Mouse (Mus musculus): ENCODE data around the gene Resp18.
"Not testable (repeated sequence)": the region's sequence is repeated elsewhere in the genome, so short reads cannot be mapped to it uniquely, and the experiment has no call there.

The Resp18 gene

DNA sequence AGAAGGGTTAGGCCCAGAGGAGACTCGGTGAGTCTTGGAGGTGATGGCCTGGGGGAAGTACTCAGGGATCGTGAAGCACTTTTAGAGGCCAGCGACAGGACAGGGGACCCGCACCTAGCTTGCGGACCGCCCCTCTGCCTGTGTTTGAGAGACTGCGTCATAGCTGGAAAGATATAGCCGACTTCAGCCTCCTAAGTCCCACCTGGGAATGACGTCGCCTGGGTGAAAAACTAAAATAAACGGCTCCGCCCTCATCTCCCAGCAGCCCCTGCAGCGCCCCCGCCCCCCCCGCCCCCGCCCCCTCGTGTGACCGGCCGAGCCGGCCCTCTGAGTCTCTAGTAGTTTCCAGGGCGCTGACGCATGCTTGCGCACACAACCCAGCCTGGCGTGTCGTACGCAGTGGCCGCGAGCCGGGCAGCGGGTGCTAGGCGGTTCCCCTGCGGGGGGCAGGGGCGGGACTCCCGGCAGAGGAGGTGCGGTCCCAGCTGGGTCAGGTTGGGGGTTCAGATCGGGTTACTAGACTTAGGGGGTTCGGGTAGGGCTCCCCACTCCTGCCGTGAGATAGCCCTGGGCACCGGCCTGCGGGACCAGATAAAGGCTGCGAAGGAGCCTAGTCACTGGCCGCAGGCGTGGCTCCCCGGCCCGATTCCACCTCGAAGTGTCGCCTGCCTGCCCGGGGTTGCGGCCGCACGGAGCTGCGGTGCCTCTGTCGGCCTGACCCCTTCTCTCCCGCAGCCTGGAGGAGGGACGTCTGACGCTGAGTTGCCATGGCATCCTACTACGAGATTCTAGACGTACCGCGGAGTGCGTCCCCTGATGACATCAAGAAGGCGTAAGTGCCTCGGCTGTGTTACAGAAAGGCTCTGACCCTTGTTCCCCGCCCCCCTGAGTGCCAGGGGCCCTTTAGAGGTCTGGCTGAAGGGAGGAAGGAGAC, 41.8 kb downstream of the Resp18 start, which contains the start of gene Dnajb2:
TSS of gene Dnajb2 (plus strand) at position 290 of the 934 bp plus-strand sequence.
- peak; percentile 74 for DNase-seq (ENCODE audit: low spot score)

DNA sequence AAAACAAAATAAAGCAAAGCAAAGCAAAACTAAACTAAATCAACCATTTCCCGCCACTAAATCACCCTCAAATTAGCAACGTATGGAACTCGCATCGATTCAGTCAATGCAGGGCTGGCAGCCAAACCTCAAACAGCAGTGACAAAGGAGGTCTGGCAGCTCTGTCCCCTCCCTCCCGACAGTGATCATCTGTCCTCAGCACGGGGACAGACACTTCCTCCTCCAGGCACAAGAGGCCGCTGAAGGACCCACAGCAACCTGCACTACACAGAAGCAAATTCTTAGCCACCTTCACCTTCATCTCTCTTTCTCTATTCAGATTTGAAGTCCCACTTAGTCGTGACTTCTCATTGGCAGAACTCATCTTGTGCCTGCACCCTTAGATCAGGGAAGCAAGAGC, 43.6 kb downstream of the Resp18 start:
- peak; percentile 80 for DNase-seq (ENCODE audit: low spot score)

DNA sequence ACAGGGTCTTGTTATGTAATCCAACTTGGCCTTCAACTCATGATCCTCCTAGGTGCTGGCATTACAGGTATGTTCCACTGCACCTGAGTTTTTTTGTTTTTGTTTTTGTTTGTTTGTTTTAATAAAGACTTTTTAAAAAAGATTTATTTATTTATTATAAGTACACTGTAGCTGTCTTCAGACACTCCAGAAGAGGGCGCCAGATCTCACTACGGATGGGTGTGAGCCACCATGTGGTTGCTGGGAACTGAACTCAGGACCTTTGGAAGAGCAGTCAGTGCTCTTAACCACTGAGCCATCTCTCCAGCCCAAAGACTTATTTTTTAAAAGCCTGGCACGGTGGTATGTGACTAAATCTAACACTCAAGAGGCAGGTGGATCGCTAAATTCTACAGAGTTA, 45.7 kb downstream of the Resp18 start:
- not testable (repeated sequence) for DNase-seq (ENCODE audit: low spot score)

DNA sequence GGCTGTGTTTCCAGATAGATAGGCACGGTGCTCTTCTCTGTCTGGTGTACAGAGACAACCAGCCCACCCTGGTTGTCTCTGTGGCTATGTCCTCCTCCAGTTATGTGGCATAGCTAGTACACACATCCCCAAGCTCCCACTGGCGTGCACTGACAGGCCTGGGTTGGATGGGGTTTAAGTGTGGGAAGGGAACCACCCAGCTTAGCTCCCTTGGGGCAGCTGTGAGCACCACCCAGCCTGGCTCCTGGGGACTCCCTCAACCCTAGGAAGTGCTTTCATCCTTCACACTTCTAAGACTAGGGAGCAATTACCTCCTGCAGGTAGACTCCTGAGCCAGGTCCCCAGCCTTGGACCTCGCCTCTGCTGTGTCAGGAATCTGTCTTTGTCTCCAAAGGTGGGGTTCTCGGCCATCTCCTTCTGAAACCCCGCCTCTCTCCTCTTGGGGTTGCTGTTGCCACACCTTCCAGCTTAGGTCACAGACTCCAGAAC, 46.5 kb downstream of the Resp18 start, which contains the start of gene A630095N17Rik:
TSS of gene A630095N17Rik (minus strand) at position 439 of the 489 bp plus-strand sequence.
- no peak for DNase-seq (ENCODE audit: low spot score)

DNA sequence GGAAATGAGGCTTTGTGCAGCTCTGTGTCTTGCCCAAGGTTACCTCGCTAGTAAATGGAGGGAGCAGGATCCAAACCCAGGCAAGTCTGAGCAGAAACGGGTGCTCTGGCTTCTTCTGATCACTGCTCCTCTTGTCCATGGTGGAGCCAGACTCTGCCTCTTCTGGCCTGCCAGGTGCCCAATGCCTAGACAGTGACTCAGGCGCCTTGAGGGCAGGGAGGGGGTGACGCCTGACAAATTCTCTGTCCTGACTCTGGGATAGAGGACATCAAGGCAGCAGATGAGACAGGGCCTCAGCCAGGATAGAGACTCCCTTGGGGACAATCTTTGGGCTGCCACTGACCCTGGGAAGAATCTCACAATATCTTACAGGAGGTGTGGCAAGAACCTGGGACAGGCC, 47.0 kb downstream of the Resp18 start:
- DNase-seq (ENCODE audit: low spot score), result no peak

DNA sequence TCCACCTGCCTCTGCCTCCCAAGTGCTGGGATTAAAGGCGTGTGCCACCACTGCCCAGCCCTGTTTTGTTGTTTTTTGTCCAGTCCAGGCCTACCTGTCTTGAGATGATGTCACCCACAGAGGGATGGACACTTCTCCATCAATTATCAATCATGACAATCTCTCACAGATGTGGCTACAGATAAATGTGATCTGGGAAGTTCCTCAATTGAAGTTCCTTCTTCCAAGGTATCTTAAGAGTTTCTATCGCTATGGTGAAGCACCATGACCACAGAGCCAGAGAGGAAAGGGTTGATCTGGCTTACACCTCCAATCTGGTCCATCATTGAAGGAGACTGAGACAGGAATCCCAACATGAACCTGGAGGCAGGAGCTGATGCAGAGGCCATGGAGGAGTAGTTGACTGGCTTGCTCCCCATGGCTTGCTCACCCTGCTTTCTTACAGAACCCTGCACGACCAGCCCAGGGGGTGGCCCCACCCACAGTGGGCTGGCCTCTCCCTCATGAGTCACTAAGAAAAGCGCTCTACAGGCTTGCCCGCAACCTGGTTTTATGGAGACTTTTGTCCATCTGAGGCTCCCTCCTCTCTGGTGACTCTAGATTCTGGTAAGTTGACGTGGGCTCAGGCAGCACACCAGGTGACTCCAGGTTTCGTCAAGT, 47.8 kb downstream of the Resp18 start:
- no peak for DNase-seq (ENCODE audit: low spot score)

DNA sequence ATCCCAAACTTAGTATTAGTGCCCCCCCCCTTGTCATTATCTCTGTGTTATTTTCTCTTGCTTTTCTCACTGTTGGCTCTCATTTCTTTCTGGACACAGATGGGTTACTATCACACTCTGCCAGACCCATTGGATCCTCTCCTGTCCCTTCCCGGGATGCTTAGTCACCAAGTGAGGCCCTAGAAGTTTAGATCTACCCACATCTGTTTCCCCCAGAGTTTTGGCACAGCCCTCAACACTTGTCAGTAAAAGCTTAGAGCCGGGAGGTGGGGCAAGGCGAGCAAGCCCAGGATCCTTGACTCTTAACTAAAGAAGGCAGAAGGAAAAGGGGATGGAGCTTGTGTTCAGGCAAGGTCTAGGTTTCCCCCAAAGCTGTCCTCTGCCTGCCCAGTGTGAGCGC, 49.1 kb downstream of the Resp18 start:
- no peak for DNase-seq (ENCODE audit: low spot score)

DNA sequence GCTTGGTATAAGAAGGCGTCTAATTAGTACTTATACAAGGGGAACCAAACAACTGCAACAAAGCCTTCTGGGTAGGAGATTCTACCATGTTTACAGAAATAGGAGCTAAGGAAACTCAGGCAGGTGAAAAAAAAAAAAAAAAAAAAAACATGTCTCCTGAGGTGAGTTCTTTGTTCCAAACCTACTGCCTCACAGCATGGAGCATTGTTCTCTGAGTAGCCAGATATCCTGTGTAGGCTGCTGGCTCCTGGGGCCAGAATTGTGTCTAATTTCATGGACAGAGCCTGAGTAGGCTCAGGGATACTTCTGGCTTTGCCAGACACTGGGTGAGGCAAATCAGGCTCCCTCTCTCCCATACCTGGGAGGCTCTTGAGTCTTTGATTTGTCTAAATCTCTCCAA, 50.6 kb downstream of the Resp18 start:
- DNase-seq (ENCODE audit: low spot score), result no peak

DNA sequence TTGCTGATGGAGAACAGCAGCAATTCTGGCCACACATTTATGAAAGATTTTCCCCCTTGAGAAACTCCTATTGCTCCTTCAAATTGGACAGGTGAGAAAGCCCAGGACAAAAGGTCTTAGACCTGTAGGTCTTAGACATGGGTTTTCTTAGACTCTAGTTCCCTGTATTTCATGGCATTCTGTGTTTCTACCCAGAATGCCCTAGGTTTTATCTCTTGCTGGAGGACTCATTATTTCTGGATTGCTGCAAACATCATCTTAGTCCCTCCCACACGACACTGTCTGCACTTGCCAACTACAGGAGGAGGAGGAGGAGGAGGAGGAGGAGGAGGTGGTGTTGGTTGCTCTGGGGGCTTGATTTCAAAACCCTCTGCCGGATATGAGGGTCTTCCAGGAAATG, 52.1 kb downstream of the Resp18 start:
- no peak for DNase-seq (ENCODE audit: low spot score)

DNA sequence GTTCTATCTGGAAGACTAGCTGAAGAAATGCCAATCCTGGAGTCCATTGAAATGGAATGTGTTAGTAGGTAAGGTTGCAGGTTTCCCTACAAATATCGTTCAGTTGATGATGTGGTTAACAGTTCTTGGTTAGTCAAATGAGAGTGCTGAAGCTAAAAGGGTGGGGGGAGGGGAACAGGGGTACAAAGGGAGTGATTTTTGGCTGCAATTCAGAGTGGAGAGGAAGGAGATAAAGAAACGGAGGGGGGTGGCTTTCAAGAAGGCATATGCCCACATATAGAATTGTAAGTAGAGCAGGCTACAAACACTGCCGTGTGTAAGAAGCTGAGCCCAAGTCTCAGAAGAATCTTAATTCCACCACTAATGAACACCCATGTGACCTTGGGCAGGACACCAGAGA, 52.7 kb downstream of the Resp18 start:
- DNase-seq (ENCODE audit: low spot score), result no peak

DNA sequence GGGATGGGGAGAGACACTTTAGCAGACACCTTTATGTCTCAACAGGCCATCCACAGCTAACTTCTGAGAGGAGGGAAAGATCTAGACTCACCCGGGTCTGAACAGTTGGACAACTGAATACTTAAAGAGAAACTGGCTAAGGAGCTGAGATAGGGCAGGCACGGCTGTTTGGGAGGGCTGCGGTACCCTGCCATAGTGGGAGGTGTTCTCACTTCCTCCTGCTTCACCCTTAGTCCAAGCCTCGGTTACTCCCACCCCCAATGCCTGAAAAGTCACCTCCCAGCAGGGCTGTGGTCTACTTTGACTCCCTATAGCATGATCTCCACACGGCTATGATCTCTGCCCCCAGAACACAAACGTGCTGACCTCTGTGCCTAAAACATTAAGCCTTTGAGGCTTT, 54.7 kb downstream of the Resp18 start:
- DNase-seq (ENCODE audit: low spot score), result no peak

DNA sequence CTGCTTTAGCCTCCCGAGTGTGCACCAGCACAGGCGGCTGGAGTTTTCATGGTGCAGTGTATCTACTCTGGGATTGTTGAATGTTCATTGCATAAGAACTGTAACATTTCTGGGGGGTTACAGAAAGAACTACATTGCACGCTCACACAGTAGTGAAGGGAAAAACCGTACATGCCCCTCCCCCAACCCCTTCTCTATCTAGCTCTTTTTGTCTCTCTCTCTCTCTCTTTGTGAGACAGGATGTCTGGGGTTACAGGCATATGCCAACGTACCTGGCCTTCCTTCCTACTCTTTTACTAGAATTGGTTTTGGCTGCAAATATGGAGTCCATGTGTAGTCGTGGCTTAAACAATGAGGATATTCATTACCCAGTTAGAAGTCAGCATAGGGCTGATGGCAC, 55.3 kb downstream of the Resp18 start:
- DNase-seq (ENCODE audit: low spot score), result no peak

All from retina, embryonic 14.5 days (tissue).